12 mouse cellular contexts compared by ENCODE assay signal in genomic region chr16:90424391-90424790, GRCm38 (mm10). TPM values are rescaled to one million over a fixed set of nuclear protein-coding genes. Genes with fewer than 3 reads are reported as not detected.
DNase-seq lines count a peak whose midpoint lies in the region; ATAC-seq lines count a peak whose summit lies in the region.
"Had no signal": no experiment of that assay in that cellular context is flagged by ENCODE, and none has a peak within 500 bp of the region (broad histone marks: within the 10 kb centered on the region; RNA-seq: fewer than 3 reads in every experiment).

No protein-coding gene starts in this region.

- ATAC-seq in kidney, embryonic 14.5 days (ENCODE audit: low FRiP score, low TSS enrichment), result no peak
- ATAC-seq in monocyte, adult 5-6 weeks (replicated peaks; ENCODE audit: insufficient number of reproducible peaks, low FRiP score, low TSS enrichment, poor library complexity, severe bottlenecking), result no peak
- no peak for ATAC-seq in liver, embryonic 12.5 days

- no peaks in the 10 kb centered on the region for H3K9me3 ChIP-seq in kidney, embryonic 14.5 days (ENCODE audit: control insufficient read depth, low read length)
- no peaks in the 10 kb centered on the region for H3K9me3 ChIP-seq in embryonic facial prominence, embryonic 10.5 days
- no peaks in the 10 kb centered on the region for H3K9me3 ChIP-seq in liver, embryonic 12.5 days (replicated peaks)

- H3K36me3 ChIP-seq in kidney, embryonic 14.5 days (ENCODE audit: control insufficient read depth, insufficient read depth, low read length), result peaks cover 2% of the 10 kb centered on the region; the same call in 1 of the 2 replicates
- H3K36me3 ChIP-seq in embryonic facial prominence, embryonic 10.5 days (replicated peaks), result peaks cover 36% of the 10 kb centered on the region
- H3K36me3 ChIP-seq in liver, embryonic 12.5 days, result no peaks in the 10 kb centered on the region

- WGBS in kidney, embryonic 14.5 days, result 46% methylated on average over 9 of the region's 9 CpGs
- 84% methylated on average over 9 of the region's 9 CpGs for WGBS in embryonic facial prominence, embryonic 10.5 days
- WGBS in liver, embryonic 12.5 days (ENCODE audit: insufficient replicate concordance), result 60% methylated on average over 9 of the region's 9 CpGs

- no peaks in the 10 kb centered on the region for H3K27me3 ChIP-seq in kidney, embryonic 14.5 days (ENCODE audit: control insufficient read depth, insufficient read depth, low read length)
- H3K27me3 ChIP-seq in embryonic facial prominence, embryonic 10.5 days (replicated peaks; ENCODE audit: low read depth, poor library complexity, severe bottlenecking), result no peaks in the 10 kb centered on the region
- H3K27me3 ChIP-seq in liver, embryonic 12.5 days (replicated peaks), result no peaks in the 10 kb centered on the region

- no peak for DNase-seq in kidney, postnatal 25 days
- DNase-seq in MN1 (ENCODE audit: low spot score), result peak; percentile 33
- no peak for DNase-seq in embryonic facial prominence, embryonic 10.5 days (ENCODE audit: low spot score)
- DNase-seq in heart, postnatal 10 days, result peak; percentile 32 to 46
- DNase-seq in urinary bladder, postnatal 4 days (ENCODE audit: low spot score in 2 of 2), result no peak
- DNase-seq: cerebellum, adult 9-10 months; layer of hippocampus, postnatal 36 days; right cerebral cortex, postnatal 14 days had no signal

- no peak overlapping the region for H3K9ac ChIP-seq in kidney, embryonic 14.5 days (ENCODE audit: low read depth, low read length)
- no peak overlapping the region for H3K9ac ChIP-seq in liver, embryonic 12.5 days

- peak overlapping the region; percentile 34; the same call in 1 of the 2 replicates for H3K27ac ChIP-seq in kidney, embryonic 14.5 days (ENCODE audit: low read depth, low read length)
- peak overlapping the region; percentile 21 for H3K27ac ChIP-seq in embryonic facial prominence, embryonic 10.5 days (replicated peaks)
- H3K27ac ChIP-seq in liver, embryonic 12.5 days, result no peak overlapping the region

- H3K4me3 ChIP-seq in kidney, embryonic 14.5 days (ENCODE audit: low read length), result no peak overlapping the region
- H3K4me3 ChIP-seq in embryonic facial prominence, embryonic 10.5 days, result no peak overlapping the region
- H3K4me3 ChIP-seq in liver, embryonic 12.5 days, result no peak overlapping the region
- H3K4me3 ChIP-seq: midbrain, embryonic 10.5 days had no signal

- H3K4me2 ChIP-seq in kidney, embryonic 14.5 days (replicated peaks; ENCODE audit: low read depth, low read length), result 0 out of 2 replicates have a peak overlapping the region, but pooled peaks have one; percentile 2
- no peak overlapping the region for H3K4me2 ChIP-seq in liver, embryonic 12.5 days

- peaks cover 56% of the 10 kb centered on the region for H3K4me1 ChIP-seq in kidney, embryonic 14.5 days (ENCODE audit: control insufficient read depth, insufficient read depth, low read length)
- peaks cover 67% of the 10 kb centered on the region for H3K4me1 ChIP-seq in embryonic facial prominence, embryonic 10.5 days
- H3K4me1 ChIP-seq in liver, embryonic 12.5 days, result peaks cover 10% of the 10 kb centered on the region; the same call in 1 of the 2 replicates

- intact Hi-C loops in heart, postnatal 10 days (cut with DNase I), result no loop called here

RNA-seq across cellular contexts. Expression of gene Hunk, which starts 38.6 kb away (rescaled TPM):
- polyA plus RNA-seq in kidney, embryonic 14.5 days (2014; fragmentation: Nextera tagmentation; extraction: Ambion mirVana), result 10.3 and 16.6 TPM in 2 replicates
- 16.5 and 17.2 TPM in 2 replicates for polyA plus RNA-seq in embryonic facial prominence, embryonic 10.5 days (2016; fragmentation: Nextera tagmentation; extraction: Ambion mirVana)
- total RNA-seq in heart, postnatal 10 days (2021), result 1 to 10 TPM; 3.0 to 4.1 TPM
- total RNA-seq in monocyte, adult 5-6 weeks (2017), result not detected in 3 replicates
- polyA plus RNA-seq in liver, embryonic 12.5 days (2016; fragmentation: Nextera tagmentation; extraction: Ambion mirVana), result 2.6 and 2.8 TPM in 2 replicates

Comparison
In these comparisons a context has a peak if more than half of its experiments do, and no peak if none do; other contexts are left out.
1. DNase-seq: peak in MN1 (single experiment) and heart, postnatal 10 days (2 of 2); none in kidney, postnatal 25 days (0 of 2), embryonic facial prominence, embryonic 10.5 days (single experiment) and urinary bladder, postnatal 4 days (0 of 2).